Mouse (Mus musculus) testis, adult 10 weeks (tissue): ENCODE measurements around the gene Ffar1. TPM values are rescaled to one million over a fixed set of nuclear protein-coding genes. Genes with fewer than 3 reads are reported as not detected.

Experiments
- polyA plus RNA-seq: library from polyadenylated mRNA; stranded (reverse); fragments of 350-450 nt; fragmentation: Illumina TruSeq; extraction: RNeasy Lipid Tissue Mini Kit (QIAGEN cat#74804); gene quantifications from one replicate; pipeline ENCODE4 v1.2.3, GENCODE M21; 2014; ENCODE audit warnings: low read depth, low replicate concordance

Ffar1 gene
- polyA plus RNA-seq, result 0.17 TPM

DNA sequence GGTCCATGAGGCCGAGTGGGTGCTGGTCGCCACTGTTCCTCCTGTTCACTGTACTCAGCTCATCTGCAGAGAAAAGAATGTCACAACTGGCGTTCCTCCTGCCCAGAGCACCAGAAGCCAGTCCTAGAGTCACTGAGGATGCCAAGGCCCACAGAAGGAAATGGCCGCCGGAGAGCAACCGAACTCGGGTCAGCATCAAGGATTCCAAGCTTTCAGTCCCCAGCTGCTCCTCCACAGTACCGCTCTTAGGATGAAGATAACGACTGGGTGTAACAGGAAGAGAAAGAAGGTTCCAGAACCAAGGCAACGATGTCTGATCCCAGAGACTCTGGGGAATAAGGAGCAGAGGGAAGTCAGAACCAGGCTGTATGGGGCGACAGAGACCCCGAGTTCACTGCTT, at the start of gene Ffar1:
Gene Ffar1, minus strand, starts transcription at position 101 of the 400 bp plus-strand sequence.

DNA sequence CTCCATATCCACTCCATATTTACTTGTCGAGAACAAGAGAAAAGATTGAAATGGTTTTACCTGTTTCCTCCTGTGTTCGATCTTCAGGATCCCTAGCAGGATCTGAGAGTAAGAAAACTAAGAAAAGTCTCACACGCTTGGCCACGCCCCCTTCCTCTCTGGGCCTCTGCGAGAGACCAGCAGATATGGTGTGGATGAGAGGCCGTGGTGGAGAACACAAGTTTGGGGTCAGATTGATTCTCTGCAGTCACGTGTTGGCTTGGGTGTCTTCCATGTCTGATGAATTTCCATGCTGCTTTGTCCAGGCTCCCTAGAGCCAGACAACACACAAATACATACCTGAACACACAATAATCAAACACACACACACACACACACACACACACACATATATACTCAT, 18.8 kb upstream of the Ffar1 start, which contains the start of gene Cd22:
Gene Cd22, minus strand, starts transcription at position 167 of the 400 bp plus-strand sequence.

DNA sequence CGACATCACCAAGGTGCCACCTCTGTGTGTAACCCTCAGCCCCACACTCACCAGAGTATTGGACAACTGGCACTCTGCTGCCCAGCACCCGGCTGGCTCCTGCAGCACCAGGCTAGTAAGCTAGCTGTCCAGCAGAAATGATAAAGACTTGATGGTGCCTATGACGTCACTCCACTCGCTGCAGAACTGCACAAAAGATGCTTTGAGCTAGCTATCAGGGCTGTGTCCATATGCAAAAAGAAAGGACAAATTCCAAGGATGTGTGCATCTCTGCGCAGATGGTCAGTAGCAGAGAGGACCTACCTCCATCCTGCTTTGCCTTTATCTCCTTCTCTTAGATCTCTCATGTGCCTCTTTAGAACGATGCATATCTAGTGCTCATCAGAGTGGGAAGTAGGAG, 5.3 kb downstream of the Ffar1 start, which contains the start of gene Ffar3:
Gene Ffar3, minus strand, starts transcription at position 101 of the 400 bp plus-strand sequence.

DNA sequence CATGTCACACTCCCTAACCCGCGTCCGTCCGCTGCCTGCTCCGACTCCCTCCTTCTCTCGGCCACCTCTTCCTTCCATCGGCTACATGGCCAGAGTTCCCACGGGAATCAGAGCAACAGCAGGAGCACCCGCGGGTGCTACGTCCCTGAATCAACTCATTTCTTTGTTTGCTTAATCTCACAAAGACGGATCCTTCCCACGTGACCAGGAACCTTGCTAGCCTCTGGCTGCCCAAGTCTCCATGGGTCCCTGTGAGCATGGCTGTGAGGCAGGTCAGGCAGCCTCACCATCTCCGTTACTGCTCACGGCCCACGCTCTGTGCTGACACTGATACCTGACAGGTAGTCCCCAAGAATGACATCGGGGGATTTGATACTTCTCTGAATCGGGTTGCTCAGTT, 37.7 kb downstream of the Ffar1 start, which contains the start of gene Ffar2:
Gene Ffar2, minus strand, starts transcription at position 101 of the 400 bp plus-strand sequence.

Other genes starting within 250 kb of the Ffar1 start
- not detected for gene Upk1a, start 248.7 kb downstream of the Ffar1 start, polyA plus RNA-seq
- 113 TPM for gene Cox6b1, start 235.4 kb downstream of the Ffar1 start, polyA plus RNA-seq
- not detected for gene Etv2, start 225.7 kb downstream of the Ffar1 start, polyA plus RNA-seq
- 0.29 TPM for gene Rbm42, start 211.2 kb downstream of the Ffar1 start, polyA plus RNA-seq
- 7.4 TPM for gene Haus5, start 196.6 kb downstream of the Ffar1 start, polyA plus RNA-seq
- gene Pmis2, start 190.0 kb downstream of the Ffar1 start, polyA plus RNA-seq, result 380 TPM
- 6.8 TPM for gene 2200002J24Rik, start 162.6 kb downstream of the Ffar1 start, polyA plus RNA-seq
- 0.25 TPM for gene Atp4a, start 149.4 kb downstream of the Ffar1 start, polyA plus RNA-seq
- 14.5 TPM for gene Tmem147, start 132.0 kb downstream of the Ffar1 start, polyA plus RNA-seq
- 629 TPM for gene Gapdhs, start 117.9 kb downstream of the Ffar1 start, polyA plus RNA-seq
- 0.59 TPM for gene Sbsn, start 110.1 kb downstream of the Ffar1 start, polyA plus RNA-seq
- gene Dmkn, start 97.8 kb downstream of the Ffar1 start, polyA plus RNA-seq, result 5.9 TPM
- not detected for gene Krtdap, start 73.7 kb downstream of the Ffar1 start, polyA plus RNA-seq
- gene Ffar2, start 37.8 kb downstream of the Ffar1 start, polyA plus RNA-seq, result not detected
- gene Ffar3, start 5.4 kb downstream of the Ffar1 start, polyA plus RNA-seq, result not detected
- gene Cd22, start 18.8 kb upstream of the Ffar1 start, polyA plus RNA-seq, result not detected
- 0.95 TPM for gene Mag, start 53.3 kb upstream of the Ffar1 start, polyA plus RNA-seq
- gene Hamp2, start 63.1 kb upstream of the Ffar1 start, polyA plus RNA-seq, result not detected
- not detected for gene Hamp, start 82.5 kb upstream of the Ffar1 start, polyA plus RNA-seq
- gene Usf2, start 95.2 kb upstream of the Ffar1 start, polyA plus RNA-seq, result 16.6 TPM
- gene Lsr, start 111.9 kb upstream of the Ffar1 start, polyA plus RNA-seq, result 0.92 TPM
- 177 TPM for gene Fam187b, start 112.2 kb upstream of the Ffar1 start, polyA plus RNA-seq
- 1.5 TPM for gene Fxyd5, start 180.9 kb upstream of the Ffar1 start, polyA plus RNA-seq
- gene Fxyd7, start 189.9 kb upstream of the Ffar1 start, polyA plus RNA-seq, result not detected
- 4.5 TPM for gene Fxyd1, start 195.6 kb upstream of the Ffar1 start, polyA plus RNA-seq
- 0.70 TPM for gene Lgi4, start 197.8 kb upstream of the Ffar1 start, polyA plus RNA-seq
- gene Fxyd3, start 215.1 kb upstream of the Ffar1 start, polyA plus RNA-seq, result not detected